Mouse (Mus musculus) yolk sac, embryonic 10.5 days (tissue): ENCODE results near the gene Lin28a.

Experiments used
- DNase-seq: peaks from one replicate; pipeline ENCODE4 v3.0.0-alpha.2; 2017; ENCODE audit warnings: low spot score

Gene Lin28a

GRCm38 (mm10) chr4:134018038-134018778 lies 433 bp downstream of the Lin28a start:
- DNase-seq, result peak; percentile 82

- peak; percentile 80 for DNase-seq
These were observed 1.3 kb downstream of the Lin28a start for GRCm38 (mm10) chr4:134017201-134017865.

- peak; percentile 96 for DNase-seq
These were observed 1.9 kb downstream of the Lin28a start for GRCm38 (mm10) chr4:134016767-134017166.

DNA sequence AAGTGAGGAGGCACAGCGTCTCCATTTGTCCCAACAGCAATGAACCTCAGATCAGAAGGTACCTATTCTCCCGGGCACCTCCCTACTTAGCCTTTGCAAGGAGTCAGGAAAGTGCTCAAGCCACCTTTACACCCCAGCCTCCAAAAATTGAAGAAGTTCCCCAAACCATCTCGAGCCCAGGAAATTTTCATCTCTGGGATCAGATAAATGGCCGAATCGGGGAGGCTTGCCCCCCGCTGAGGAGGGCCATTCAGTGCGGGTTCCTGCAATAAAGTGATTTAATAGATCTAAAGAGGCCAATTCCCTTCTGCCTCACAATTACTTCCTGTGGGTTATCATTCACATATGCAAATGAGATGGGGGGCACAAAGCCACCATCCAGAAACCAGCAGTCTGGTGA lies 2.4 kb downstream of the Lin28a start:
- no peak for DNase-seq

DNA sequence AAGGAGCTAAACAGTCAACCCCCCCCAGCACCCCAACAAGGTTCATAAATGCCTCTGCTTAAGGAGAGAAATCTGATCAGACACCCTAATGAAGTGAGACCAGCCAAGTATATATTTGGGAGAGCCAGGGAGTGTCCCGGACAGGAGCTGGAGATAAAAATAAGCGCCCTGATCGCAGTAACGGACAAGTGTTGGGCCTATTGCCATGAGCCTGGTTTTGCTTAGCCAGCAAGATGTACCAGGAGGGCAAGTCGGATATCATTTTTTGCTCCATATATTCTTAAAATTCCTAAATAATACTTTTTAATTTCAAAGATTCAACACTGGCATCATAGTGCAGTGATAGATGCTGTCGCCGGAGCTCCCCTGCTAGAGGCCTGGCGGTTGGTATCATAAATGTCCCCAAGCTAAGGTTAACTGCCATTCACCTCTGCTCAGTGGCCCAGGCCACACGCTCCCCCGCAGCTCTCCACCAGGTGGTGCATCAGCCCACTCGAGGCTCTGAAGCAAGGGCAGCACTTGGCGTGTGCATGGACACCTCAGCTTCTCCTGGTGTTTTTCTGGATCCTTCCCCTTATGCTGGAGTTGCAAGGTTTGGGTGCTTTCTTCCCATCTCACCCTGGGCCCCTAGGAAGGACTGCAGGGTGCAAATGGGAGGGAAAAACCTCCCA lies 5.6 kb downstream of the Lin28a start:
- peak; percentile 56 for DNase-seq

DNA sequence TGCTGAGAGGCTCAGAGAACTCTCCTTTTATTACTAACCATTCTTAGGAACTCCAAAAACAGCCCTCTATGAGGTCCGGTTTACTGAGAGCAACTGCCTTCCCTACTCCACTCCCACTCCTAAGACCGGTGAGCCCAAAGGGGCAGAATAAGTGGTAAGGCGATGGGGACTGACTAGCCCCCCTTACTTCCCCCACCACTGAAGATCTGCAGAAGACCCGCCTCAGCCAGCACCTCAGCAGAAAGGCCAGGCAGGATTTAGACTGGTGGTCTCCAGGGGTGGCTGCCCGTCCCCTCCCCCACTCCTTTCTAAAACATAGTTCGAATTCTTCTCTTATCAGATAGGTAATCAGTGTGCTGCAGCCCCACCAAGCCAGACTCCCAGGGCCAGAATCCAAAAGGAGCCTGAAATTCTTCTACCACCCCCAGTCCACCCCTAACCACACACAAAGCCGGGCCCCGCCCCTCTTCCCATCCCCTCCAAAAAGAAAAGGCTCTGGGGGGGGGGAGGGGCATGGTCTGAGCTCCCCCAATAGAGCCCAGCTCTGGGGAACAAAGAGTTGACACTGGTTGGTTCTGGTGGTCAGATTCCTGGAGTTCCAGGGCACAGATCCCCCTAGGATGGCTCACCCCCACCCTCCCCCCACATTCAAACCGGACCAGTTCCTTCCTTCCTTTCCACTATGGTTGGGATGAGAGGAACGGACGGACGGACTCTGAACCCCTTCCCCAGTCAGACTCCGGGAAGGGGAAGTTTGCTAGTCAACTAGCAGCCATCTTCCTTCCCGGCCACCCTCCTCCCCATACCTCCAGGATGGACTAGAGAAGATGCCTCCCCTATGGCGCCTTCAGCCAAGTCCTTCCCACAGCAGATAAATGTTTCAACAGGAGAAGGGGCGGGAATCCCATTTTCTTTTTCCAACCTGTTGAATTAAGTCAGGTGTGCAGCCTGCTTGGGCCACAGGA lies 6.9 kb downstream of the Lin28a start:
- peak; percentile 87 for DNase-seq

GRCm38 (mm10) chr4:134009709-134010108 lies 8.9 kb downstream of the Lin28a start:
- DNase-seq, result peak; percentile 70

DNA sequence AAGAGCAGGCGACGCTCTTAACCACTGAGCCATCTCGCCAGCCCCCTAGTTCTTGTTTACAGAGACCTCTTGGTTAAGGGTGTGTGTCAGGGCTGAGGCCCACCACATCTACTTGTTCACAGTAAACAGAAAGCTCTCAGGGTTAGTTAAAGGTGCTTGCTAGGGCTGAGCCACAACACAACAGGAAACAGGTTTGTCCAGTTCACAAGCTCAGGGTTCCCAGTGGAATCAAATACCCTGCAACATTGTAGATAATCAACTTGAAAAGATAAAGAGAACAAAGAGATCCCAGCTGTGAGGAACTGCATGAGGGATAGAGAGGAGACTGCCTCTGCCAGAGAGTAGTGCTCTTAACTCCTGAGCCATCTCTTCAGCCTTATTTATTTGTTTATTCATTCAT lies 11.8 kb downstream of the Lin28a start:
- no peak for DNase-seq

GRCm38 (mm10) chr4:134005581-134006358 lies 12.9 kb downstream of the Lin28a start:
- DNase-seq, result no peak

GRCm38 (mm10) chr4:134002903-134003302 lies 15.7 kb downstream of the Lin28a start:
- DNase-seq, result no peak

GRCm38 (mm10) chr4:134002246-134002645 lies 16.4 kb downstream of the Lin28a start:
- no peak for DNase-seq

- DNase-seq, result no peak
These were observed 16.9 kb downstream of the Lin28a start for GRCm38 (mm10) chr4:134001710-134002109.

DNA sequence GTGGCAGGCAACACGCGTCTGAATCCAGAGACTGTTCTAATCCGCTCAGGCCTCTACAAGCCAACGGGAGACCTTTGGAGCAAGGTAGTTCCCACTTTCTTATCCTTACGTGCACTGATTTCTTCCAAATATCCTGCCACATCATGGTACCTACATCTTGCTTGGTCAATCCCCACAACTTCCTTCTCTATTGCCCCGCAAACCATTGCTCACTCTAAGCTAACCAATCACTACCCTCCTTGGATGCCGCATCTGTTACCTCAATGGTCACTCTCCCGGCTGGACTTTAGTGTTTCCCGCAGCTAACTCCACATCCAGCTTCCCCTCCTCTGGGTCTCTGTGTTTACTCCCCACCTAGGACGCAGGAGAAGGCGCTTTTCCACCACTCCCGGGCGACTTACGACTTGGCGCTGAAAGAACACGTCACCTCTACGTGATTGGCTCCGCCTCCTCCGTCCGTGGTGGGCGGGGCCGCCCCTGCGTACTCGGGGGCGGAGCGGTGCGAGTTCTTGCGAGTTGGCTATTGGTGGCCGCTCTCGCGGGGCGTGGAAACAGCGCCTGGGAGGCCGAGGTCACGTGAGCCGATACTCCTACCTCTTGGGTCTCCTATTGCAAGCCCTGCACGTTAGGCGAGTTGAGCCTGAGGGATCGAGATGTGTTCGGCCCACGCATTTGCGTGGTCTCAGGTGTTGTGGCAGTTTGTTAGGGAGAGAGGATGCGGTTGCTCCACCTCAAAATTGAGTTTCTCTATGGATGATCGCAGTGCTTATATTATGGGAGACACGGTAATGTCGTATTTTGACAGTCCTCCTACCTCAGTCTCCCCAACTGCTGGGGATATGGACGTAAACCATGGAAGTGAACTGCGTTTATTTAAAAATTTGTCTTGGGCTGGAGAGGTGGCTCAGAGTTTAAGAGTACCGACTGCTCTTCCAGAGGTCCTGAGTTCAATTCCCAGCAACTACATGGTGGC lies 17.9 kb downstream of the Lin28a start, which contains the start of gene Dhdds:
Gene Dhdds, minus strand, starts transcription at position 453 of the 973 bp plus-strand sequence.
- DNase-seq, result peak; percentile 99

GRCm38 (mm10) chr4:133994697-133995096 lies 23.9 kb downstream of the Lin28a start:
- DNase-seq, result peak; percentile 53

DNA sequence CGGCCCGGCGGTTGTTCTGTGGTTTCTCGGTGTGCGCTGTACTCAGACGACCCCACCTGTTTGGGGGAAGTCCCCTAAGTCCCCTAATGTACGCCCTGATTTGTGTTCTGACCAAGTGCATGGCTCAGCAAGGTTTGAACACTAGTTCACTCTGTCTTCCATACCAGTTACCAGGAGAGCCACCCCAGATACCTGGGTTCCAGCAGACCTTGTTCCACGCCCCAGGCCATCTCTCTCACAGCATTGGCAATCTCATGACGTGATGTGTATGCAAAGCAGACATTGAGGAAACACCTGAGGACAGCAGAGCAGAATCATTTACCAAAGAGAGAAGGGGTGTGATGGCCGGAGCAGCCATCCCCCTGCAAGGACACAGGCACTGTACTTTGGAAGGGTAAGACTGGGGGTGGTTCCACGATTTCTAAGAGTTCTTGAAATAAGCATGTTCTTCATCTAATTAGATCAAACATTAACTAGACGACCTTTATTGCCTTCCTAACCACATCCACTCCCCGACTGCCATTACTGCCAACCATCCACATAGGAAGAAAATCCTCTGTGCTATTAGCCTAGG lies 27.5 kb downstream of the Lin28a start:
- no peak for DNase-seq

DNA sequence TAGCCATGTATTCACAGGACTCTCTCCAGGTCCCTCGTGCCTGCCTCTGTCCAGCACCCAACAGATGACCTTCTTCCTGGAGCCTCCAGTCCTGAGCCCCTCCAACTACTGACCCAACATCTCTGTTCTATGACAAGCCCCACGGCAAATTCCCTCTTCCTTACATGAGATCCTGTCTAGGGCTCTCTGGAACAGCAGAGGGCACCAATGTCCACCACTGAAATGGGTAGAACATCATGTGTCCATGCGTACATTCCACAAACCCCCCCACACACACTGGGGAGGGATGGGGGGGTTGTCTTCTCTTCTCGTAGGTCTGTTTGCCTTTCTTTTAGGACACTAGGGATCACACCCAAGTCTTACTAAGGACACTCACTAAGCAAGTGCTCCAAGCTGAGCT lies 28.6 kb downstream of the Lin28a start:
- DNase-seq, result no peak

- DNase-seq, result peak; percentile 61
These were observed 30.4 kb downstream of the Lin28a start for GRCm38 (mm10) chr4:133988289-133988688.

DNA sequence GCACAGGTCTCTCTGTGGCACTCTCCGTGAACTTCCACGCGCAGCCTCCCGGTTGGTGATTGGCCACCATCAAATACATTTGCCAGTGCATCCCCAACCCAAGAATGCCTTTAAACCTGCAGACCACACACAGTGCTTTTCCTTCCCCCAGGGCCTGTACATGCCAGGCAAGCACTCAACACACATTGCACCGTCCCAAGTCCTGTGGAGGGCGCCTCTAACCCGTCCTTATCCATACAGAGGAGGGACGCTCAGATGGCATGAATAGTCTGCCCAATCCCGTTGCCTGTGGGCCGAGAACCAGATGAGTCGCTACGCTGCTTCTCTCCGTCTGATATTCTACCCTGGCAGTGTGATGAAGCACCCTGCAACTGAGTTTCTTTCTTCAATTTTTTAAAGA lies 35.7 kb downstream of the Lin28a start:
- DNase-seq, result no peak

- DNase-seq, result no peak
These were observed 38.1 kb downstream of the Lin28a start for GRCm38 (mm10) chr4:133980496-133980895.
